Mouse (Mus musculus) adrenal gland, postnatal 4 days (tissue): Measurements from ENCODE around the gene Cdkn1c. TPM values are rescaled to one million over a fixed set of nuclear protein-coding genes. Genes with fewer than 3 reads are reported as not detected.

Source experiments
- DNase-seq, 2 experiments: peaks; one replicate each; pipeline ENCODE4 v3.0.0; 2021 to 2022; ENCODE audit warnings: low spot score in 2 of 2, mixed read lengths in 2 of 2
- total RNA-seq, 2 experiments: library from RNA; stranded (reverse); gene quantifications; 2 replicates each; pipeline ENCODE4 v1.2.3; 2021

The Cdkn1c gene
- total RNA-seq, 2 experiments from 2014 or later = 1,384 to 1,531 TPM

- DNase-seq = no peak
Measured at GRCm38 (mm10) chr7:143437894-143438581, 22.8 kb downstream of the Cdkn1c start.

- DNase-seq = no peak
Measured at GRCm38 (mm10) chr7:143437231-143437893, 23.5 kb downstream of the Cdkn1c start.

GRCm38 (mm10) chr7:143433331-143433730, 27.5 kb downstream of the Cdkn1c start:
- DNase-seq = no peak

- DNase-seq = no peak
Measured at GRCm38 (mm10) chr7:143432631-143433030, 28.2 kb downstream of the Cdkn1c start.

GRCm38 (mm10) chr7:143428814-143429499, 31.9 kb downstream of the Cdkn1c start:
- DNase-seq = no peak

GRCm38 (mm10) chr7:143428142-143428813, 32.6 kb downstream of the Cdkn1c start:
- no peak for DNase-seq

GRCm38 (mm10) chr7:143419585-143420160, 41.2 kb downstream of the Cdkn1c start:
- no peak for DNase-seq

GRCm38 (mm10) chr7:143417875-143418274, 43.0 kb downstream of the Cdkn1c start:
- no peak for DNase-seq

GRCm38 (mm10) chr7:143416406-143416805, 44.4 kb downstream of the Cdkn1c start:
- no peak for DNase-seq

GRCm38 (mm10) chr7:143415070-143415469, 45.8 kb downstream of the Cdkn1c start:
- no peak for DNase-seq

GRCm38 (mm10) chr7:143412606-143413005, 48.2 kb downstream of the Cdkn1c start:
- no peak for DNase-seq

GRCm38 (mm10) chr7:143408615-143409021, 52.2 kb downstream of the Cdkn1c start:
- DNase-seq = no peak

Other genes with a start within 250 kb of the Cdkn1c start
- gene Slc22a18, start 12.7 kb upstream of the Cdkn1c start, total RNA-seq = 1 to 10 TPM; 5.5 to 7.0 TPM
- 1 to 10 TPM; 2.9 to 5.6 TPM for gene Phlda2, start 42.1 kb upstream of the Cdkn1c start, total RNA-seq
- 100 to 1,000 TPM; 164 to 177 TPM for gene Nap1l4, start 88.1 kb upstream of the Cdkn1c start, total RNA-seq
- gene Cars, start 139.0 kb upstream of the Cdkn1c start, total RNA-seq = 10 to 100 TPM; 44.1 to 45.0 TPM
- 1 to 10 TPM; 1.3 to 1.6 TPM for gene Tnfrsf26, start 167.7 kb upstream of the Cdkn1c start, total RNA-seq
- 1 to 10 TPM; 8.3 to 9.5 TPM for gene Tnfrsf22, start 188.6 kb upstream of the Cdkn1c start, total RNA-seq
- 1 to 10 TPM; 3.5 to 4.2 TPM for gene Tnfrsf23, start 224.8 kb upstream of the Cdkn1c start, total RNA-seq